Mouse (Mus musculus): ENCODE measurements around the gene Tatdn3. TPM values are rescaled to one million over a fixed set of nuclear protein-coding genes. Genes with fewer than 3 reads are reported as not detected.

The Tatdn3 gene
- polyA plus RNA-seq, 1 experiment from 2014 or later: 10.3 TPM

DNA sequence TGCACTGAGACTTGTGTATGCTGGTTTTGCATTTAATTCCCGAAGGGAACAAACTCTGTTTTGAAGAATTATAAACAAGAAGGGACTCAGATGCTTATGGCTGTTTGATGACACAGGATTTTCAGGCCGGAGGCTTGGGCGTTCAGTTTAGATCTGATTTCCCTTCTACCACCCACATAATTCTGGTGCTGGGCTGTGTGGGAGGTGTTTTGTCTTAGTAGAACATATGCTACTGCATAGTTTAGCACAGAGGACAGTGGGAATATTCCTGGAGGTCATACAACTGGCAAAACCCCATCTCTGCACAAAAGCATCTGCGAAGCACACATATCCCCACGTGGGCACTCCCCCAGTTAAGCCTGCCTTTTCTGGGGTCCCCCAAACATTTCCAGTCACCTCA is 30.8 kb upstream of the Tatdn3 start:
- no peak overlapping the region for H3K4me3 ChIP-seq
- H3K27ac ChIP-seq (replicated peaks): no peak overlapping the region
- 82% methylated on average over 5 of the region's 5 CpGs for WGBS
- H3K9ac ChIP-seq (replicated peaks): no peak overlapping the region
- H3K4me1 ChIP-seq: peaks cover 9% of the 10 kb centered on the region
- H3K4me2 ChIP-seq (replicated peaks): no peak overlapping the region
- H3K9me3 ChIP-seq: no peaks in the 10 kb centered on the region
- no peaks in the 10 kb centered on the region for H3K36me3 ChIP-seq
- H3K27me3 ChIP-seq: peaks cover 3% of the 10 kb centered on the region; the same call in 1 of the 2 replicates
- no peak for ATAC-seq (replicated peaks)

DNA sequence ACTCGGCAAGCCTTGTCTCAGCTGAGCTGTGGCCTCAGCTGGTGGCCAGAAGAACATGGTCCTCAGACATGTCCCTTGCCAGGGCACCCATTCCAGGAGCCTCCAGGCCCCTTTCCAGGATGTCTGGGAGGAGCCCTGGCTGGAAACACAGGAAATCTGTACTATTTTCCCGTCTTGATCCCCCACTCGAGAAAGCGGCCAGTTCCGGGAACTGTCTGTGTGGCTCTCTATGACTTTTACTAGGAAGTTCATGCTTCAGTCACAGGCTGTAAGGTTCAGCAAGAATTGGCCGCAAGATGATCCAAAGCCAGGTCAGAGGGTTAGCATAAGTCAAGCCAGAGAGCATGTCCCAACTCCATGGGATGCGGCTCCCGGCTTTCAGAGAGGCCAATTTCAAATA is 29.3 kb upstream of the Tatdn3 start:
- WGBS: 85% methylated on average over 8 of the region's 8 CpGs

DNA sequence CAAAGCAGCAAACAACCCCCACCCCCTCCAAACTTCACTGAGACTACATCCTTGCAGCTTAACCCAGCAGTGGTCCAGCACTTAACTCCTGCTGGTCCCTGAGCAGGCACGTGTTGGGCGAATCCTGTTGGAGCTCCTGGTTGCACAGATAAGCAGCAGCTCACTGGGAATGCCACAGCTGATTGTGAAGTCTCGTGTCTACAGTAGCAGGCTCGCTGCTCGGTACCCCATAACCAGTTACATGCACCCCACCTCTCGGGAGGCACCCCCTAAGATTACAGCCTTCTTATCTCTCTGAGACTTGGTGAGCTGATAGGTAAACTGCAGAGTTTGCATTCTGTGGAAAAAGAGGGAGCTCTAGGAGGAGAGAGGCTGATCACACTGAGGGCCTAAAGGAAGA is 26.6 kb upstream of the Tatdn3 start:
- Histone ChIP-seq H3K4me1 (no peaks in the 10 kb centered on the region), H3K9ac (replicated peaks) (no peak overlapping the region), H3K4me3 (no peak overlapping the region), H3K36me3 (no peaks in the 10 kb centered on the region), H3K27ac (replicated peaks) (no peak overlapping the region), H3K27me3 (no peaks in the 10 kb centered on the region), H3K9me3 (no peaks in the 10 kb centered on the region), H3K4me2 (replicated peaks) (no peak overlapping the region)
- WGBS: 75% methylated on average over 6 of the region's 6 CpGs
- no peak for ATAC-seq (replicated peaks)

More for the DNA sequence above, 29.3 kb upstream of the Tatdn3 start:
- Histone ChIP-seq H3K4me2 (replicated peaks) (no peak overlapping the region), H3K9ac (replicated peaks) (no peak overlapping the region), H3K36me3 (no peaks in the 10 kb centered on the region), H3K4me3 (no peak overlapping the region), H3K27me3 (no peaks in the 10 kb centered on the region), H3K27ac (replicated peaks) (no peak overlapping the region), H3K9me3 (no peaks in the 10 kb centered on the region), H3K4me1 (no peaks in the 10 kb centered on the region)
- ATAC-seq (replicated peaks): no peak

DNA sequence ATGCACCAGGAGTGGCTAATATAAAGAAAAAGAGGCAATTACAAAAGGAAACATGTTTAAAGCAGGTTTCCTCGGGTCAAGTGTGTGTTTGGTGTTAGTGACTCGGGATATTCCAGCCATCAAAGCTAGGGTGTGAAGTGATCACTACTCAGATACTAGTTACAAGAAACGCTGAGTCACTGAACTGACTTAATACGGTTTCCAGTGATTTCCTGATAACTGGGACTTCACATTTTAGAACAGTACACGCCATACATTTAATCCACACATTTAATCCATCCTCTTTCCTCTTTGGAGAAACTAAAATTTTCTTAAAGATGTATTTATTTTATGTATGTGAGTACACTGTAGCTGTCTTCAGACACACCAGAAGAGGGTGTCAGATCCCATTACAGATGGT is 25.2 kb upstream of the Tatdn3 start:
- Histone ChIP-seq H3K9me3 (no peaks in the 10 kb centered on the region), H3K4me3 (no peak overlapping the region), H3K4me2 (replicated peaks) (no peak overlapping the region), H3K9ac (replicated peaks) (no peak overlapping the region), H3K27ac (replicated peaks) (no peak overlapping the region), H3K27me3 (no peaks in the 10 kb centered on the region), H3K36me3 (no peaks in the 10 kb centered on the region), H3K4me1 (no peaks in the 10 kb centered on the region)
- 85% methylated on average over 5 of the region's 5 CpGs for WGBS
- ATAC-seq (replicated peaks): no peak

DNA sequence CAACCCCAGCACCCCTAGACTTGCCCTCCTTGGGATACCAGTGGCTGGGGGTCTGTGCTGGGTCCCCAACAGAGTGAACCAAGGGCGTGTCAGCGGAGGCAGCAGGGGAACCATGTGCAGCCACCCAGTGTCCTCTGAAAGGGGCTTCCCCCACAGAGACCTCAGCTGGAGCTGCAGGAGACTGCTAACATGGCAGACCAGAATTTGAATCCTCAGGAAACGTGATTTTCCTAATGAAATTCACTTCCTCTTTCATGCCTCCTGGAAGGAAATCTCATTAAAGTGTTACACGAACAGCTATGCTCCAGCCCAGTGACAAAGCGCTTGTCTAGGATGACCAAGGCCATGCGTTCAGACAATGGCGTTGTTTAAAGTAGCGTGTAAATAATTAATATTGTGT is 24.2 kb upstream of the Tatdn3 start:
- H3K4me1 ChIP-seq: no peaks in the 10 kb centered on the region
- no peaks in the 10 kb centered on the region for H3K9me3 ChIP-seq
- H3K4me2 ChIP-seq (replicated peaks): no peak overlapping the region
- no peak for ATAC-seq (replicated peaks)
- peaks cover 4% of the 10 kb centered on the region; the same call in 1 of the 2 replicates for H3K36me3 ChIP-seq
- no peak overlapping the region for H3K9ac ChIP-seq (replicated peaks)
- no peak overlapping the region for H3K27ac ChIP-seq (replicated peaks)
- no peak overlapping the region for H3K4me3 ChIP-seq
- WGBS: 84% methylated on average over 8 of the region's 8 CpGs
- no peaks in the 10 kb centered on the region for H3K27me3 ChIP-seq

DNA sequence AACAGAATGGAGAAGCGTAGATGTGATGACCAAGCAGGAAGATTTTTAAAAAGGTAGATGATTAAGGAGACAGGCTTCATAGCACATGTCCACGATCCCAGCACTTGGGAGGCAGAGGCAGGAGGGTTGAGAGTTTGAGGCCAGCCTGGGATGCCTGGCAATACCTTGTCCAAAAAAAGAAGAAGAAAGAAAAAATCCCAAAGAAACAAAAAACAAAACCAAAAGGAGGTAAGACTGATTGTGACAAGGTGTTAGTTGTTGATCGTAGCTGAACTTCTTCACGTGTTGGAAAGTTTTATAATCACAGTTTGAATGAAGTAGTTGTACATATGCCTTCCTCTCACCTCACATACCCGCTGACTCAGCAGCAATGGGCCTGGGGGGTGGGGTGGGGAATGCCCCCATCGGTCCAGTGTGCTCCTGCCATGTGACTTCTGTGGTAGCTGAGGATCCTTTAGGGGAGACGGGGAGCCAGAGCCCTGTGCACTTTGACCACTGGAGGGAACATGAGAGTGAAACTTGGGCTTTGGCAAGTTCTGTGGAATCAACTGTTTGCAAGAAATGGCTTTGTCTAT is 23.7 kb upstream of the Tatdn3 start:
- WGBS: 90% methylated on average over 7 of the region's 7 CpGs
- Histone ChIP-seq H3K27me3 (no peaks in the 10 kb centered on the region), H3K4me1 (no peaks in the 10 kb centered on the region), H3K4me2 (replicated peaks) (no peak overlapping the region), H3K27ac (replicated peaks) (no peak overlapping the region), H3K9ac (replicated peaks) (no peak overlapping the region), H3K4me3 (no peak overlapping the region), H3K9me3 (no peaks in the 10 kb centered on the region), H3K36me3 (peaks cover 6% of the 10 kb centered on the region; the same call in 1 of the 2 replicates)
- no peak for ATAC-seq (replicated peaks)

DNA sequence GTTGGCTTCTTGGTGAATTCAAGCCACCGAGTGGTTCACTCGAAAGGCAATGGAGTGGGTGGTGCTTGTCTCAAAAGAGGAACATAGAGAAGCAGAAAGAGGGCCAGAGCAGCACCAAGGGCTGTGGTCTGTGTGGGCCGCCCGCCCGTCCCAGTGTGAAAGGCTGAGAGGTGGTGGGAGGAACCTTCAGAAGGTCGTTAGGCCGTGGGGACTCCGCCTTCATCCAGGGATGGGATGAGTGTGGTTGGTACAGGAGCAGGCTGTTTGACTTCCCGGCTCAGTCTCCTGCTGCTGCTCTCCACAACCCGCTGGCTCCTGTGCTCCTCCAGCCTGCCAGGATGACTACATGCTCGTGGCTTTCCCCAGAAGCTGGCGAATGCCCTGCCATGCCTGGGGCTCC is 22.9 kb upstream of the Tatdn3 start:
- Histone ChIP-seq H3K9me3 (no peaks in the 10 kb centered on the region), H3K9ac (replicated peaks) (no peak overlapping the region), H3K27me3 (no peaks in the 10 kb centered on the region), H3K4me2 (replicated peaks) (no peak overlapping the region), H3K36me3 (peaks cover 6% of the 10 kb centered on the region; the same call in 1 of the 2 replicates), H3K27ac (replicated peaks) (no peak overlapping the region), H3K4me1 (no peaks in the 10 kb centered on the region), H3K4me3 (no peak overlapping the region)
- 72% methylated on average over 12 of the region's 12 CpGs for WGBS
- ATAC-seq (replicated peaks): no peak

DNA sequence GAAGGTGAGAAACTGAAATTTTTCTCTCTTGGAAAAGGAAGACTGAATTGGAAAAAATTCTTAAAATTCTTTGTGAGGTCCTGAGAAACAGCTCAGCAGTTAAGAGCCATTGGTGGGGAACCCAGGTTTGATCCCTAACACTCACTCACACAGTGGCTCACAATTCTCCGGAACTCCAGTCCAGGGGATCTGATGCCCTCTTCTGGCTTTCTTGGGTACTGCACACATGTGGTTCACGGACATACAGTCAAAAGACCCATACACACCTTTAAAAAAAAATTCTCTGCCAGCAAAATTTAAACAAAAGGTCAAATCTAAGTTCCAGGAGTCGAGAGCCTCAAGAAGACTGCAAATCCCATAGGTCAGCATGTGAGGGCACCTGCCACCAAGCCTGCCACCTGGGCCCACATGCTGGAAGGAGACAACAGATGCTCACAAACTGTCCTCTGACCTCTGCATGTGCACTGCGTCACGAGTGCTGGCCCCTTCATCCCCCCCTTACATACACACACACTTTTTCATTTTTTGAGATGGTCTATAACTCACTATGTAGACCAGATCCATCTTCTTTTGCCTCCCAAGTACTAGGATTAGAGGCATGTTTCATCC is 22.3 kb upstream of the Tatdn3 start:
- H3K27me3 ChIP-seq: no peaks in the 10 kb centered on the region
- WGBS: 66% methylated on average over 5 of the region's 5 CpGs

DNA sequence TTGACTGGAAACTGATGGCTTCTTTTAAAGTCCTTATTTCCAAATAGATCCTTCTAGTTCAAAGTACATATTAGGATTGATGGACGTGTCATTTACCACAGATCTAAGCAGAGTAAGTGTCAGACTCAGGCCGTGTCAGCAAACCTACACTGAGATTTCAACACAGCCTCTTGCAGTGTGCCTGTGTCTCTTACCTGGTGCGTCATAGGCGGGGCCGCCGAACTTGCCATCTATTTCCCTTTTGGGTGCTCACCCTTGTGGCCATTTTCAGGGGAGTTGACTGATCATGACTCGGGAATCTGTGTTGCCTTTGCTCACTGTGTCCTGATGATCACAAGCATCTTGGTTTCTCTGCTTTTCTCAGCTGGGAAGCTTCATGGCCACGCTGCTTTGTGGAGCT is 20.5 kb upstream of the Tatdn3 start:
- no peak overlapping the region for H3K27ac ChIP-seq (replicated peaks)
- H3K4me3 ChIP-seq: no peak overlapping the region
- H3K9me3 ChIP-seq: no peaks in the 10 kb centered on the region
- H3K4me2 ChIP-seq (replicated peaks): no peak overlapping the region
- ATAC-seq (replicated peaks): no peak
- H3K36me3 ChIP-seq: peaks cover 9% of the 10 kb centered on the region; the same call in 1 of the 2 replicates
- H3K27me3 ChIP-seq: no peaks in the 10 kb centered on the region
- no peaks in the 10 kb centered on the region for H3K4me1 ChIP-seq
- 84% methylated on average over 8 of the region's 8 CpGs for WGBS
- no peak overlapping the region for H3K9ac ChIP-seq (replicated peaks)

More for the DNA sequence above, 22.3 kb upstream of the Tatdn3 start:
- no peak overlapping the region for H3K27ac ChIP-seq (replicated peaks)
- H3K4me1 ChIP-seq: no peaks in the 10 kb centered on the region
- no peak overlapping the region for H3K4me2 ChIP-seq (replicated peaks)
- H3K4me3 ChIP-seq: no peak overlapping the region
- peaks cover 6% of the 10 kb centered on the region; the same call in 1 of the 2 replicates for H3K36me3 ChIP-seq
- ATAC-seq (replicated peaks): no peak
- H3K9ac ChIP-seq (replicated peaks): no peak overlapping the region
- no peaks in the 10 kb centered on the region for H3K9me3 ChIP-seq

DNA sequence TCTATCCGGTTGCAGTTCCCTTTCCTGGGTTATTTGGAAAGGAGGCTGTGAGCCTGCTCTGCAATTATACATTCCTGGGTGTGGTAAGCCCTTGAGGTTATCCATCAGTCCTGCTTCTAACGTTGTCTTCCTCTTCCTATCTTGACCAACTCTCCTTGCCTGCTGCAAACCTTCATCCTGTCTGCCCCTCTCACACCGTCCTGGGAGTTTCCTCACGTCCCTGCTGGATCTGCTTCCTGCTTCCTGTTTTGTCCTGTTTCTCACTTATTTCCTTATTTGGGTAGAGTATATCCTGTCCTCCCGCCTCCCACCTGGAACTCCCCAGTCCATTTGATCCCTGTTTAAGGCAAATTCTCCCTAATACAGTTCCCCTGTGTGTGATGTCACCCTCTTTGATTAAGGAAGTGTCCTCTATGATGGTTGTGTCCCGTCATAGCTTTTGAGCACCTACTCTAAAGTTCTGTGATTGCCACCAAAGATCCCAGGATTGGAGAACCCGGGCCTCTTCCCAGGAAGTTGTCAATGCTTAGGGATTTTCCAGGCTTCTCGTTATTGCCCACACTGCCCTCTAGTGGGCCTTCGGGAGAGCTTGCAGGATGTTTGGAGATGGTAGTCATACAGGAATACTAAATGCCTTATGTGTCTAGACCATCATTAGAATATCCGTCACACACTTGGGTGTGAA is 12.6 kb upstream of the Tatdn3 start:
- no peak overlapping the region for H3K9ac ChIP-seq (replicated peaks)
- peaks cover 18% of the 10 kb centered on the region for H3K36me3 ChIP-seq
- 74% methylated on average over 10 of the region's 10 CpGs for WGBS
- ATAC-seq (replicated peaks): no peak
- no peaks in the 10 kb centered on the region for H3K9me3 ChIP-seq
- no peak overlapping the region for H3K27ac ChIP-seq (replicated peaks)
- H3K4me3 ChIP-seq: no peak overlapping the region
- H3K27me3 ChIP-seq: no peaks in the 10 kb centered on the region
- H3K4me2 ChIP-seq (replicated peaks): no peak overlapping the region
- H3K4me1 ChIP-seq: no peaks in the 10 kb centered on the region

DNA sequence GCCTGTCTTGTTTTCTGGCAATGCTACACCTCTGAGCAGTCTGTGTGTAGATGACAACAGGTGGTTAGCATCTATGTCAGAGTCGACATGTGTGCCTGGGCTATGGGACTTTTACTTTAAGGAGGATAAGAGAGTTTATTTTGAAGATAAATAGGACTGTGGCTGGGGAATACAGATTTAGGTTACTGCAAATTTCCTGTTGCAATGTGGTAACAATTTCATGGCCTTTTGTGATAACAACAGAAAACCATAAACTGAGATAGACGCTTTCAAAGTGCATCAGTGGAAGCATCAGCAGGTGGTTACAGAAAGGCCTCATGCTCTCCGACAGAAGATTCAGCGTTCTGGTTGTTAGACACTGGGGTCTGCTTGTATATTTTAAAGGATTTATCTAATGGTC is 10.8 kb upstream of the Tatdn3 start:
- WGBS: 95% methylated on average over 4 of the region's 4 CpGs
- peaks cover 18% of the 10 kb centered on the region for H3K36me3 ChIP-seq
- no peak for ATAC-seq (replicated peaks)

DNA sequence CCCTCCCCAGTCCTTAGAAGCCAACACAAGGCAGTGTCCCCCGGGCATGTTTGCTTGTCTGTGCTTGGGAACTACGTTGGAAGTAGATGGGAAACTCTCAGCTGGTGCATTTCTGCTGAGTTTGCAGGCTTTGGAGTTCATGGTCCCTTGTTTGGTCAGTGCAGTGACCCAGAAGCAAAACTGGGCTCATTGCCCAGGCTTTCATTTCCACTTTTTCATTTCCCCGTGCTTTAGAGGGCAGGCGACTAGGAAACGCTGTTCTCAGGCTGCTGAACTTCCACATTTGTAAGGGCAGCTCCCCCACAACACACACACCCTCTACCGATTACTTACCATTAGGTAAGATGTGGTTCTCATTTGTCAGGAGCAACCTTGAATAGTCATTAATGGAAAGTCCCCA is 10.3 kb upstream of the Tatdn3 start:
- H3K4me3 ChIP-seq: no peak overlapping the region
- no peaks in the 10 kb centered on the region for H3K4me1 ChIP-seq
- no peak overlapping the region for H3K9ac ChIP-seq (replicated peaks)
- H3K27me3 ChIP-seq: no peaks in the 10 kb centered on the region
- no peak overlapping the region for H3K27ac ChIP-seq (replicated peaks)
- H3K36me3 ChIP-seq: peaks cover 13% of the 10 kb centered on the region
- H3K9me3 ChIP-seq: no peaks in the 10 kb centered on the region
- ATAC-seq (replicated peaks): no peak
- H3K4me2 ChIP-seq (replicated peaks): no peak overlapping the region
- 52% methylated on average over 6 of the region's 6 CpGs for WGBS

More for the DNA sequence above, 10.8 kb upstream of the Tatdn3 start:
- no peak overlapping the region for H3K9ac ChIP-seq (replicated peaks)
- no peak overlapping the region for H3K4me3 ChIP-seq
- H3K27ac ChIP-seq (replicated peaks): no peak overlapping the region
- no peaks in the 10 kb centered on the region for H3K4me1 ChIP-seq
- no peak overlapping the region for H3K4me2 ChIP-seq (replicated peaks)
- no peaks in the 10 kb centered on the region for H3K9me3 ChIP-seq
- no peaks in the 10 kb centered on the region for H3K27me3 ChIP-seq
